Mouse (Mus musculus) lung, postnatal 25 days (tissue): Measurements from ENCODE around the gene Rcan1.
A peak's percentile ranks its signal among the peaks of the same experiment; 100 is the strongest.
"Not testable (repeated sequence)": the region's sequence is repeated elsewhere in the genome, so short reads cannot be mapped to it uniquely, and the experiment has no call there.

Source experiments
- DNase-seq: peaks from one replicate; pipeline ENCODE4 v3.0.0; 2022; ENCODE audit warnings: low spot score

The Rcan1 gene

GRCm38 (mm10) chr16:92433176-92433575 is 37.5 kb downstream of the Rcan1 start:
- no peak for DNase-seq

GRCm38 (mm10) chr16:92430731-92431130 is 39.9 kb downstream of the Rcan1 start:
- DNase-seq, result peak; percentile 41

- DNase-seq, result peak; percentile 68
Measured at GRCm38 (mm10) chr16:92428197-92428950, 42.3 kb downstream of the Rcan1 start.

- no peak for DNase-seq
Measured at GRCm38 (mm10) chr16:92426708-92427107, 44.0 kb downstream of the Rcan1 start.

GRCm38 (mm10) chr16:92425875-92426274 is 44.8 kb downstream of the Rcan1 start:
- no peak for DNase-seq

GRCm38 (mm10) chr16:92423363-92423762 is 47.3 kb downstream of the Rcan1 start:
- DNase-seq, result no peak

GRCm38 (mm10) chr16:92422435-92423362 is 48.0 kb downstream of the Rcan1 start:
- DNase-seq, result no peak

- DNase-seq, result no peak
Measured at GRCm38 (mm10) chr16:92421147-92421934, 49.3 kb downstream of the Rcan1 start.

GRCm38 (mm10) chr16:92420641-92421040 is 50.0 kb downstream of the Rcan1 start:
- no peak for DNase-seq

- DNase-seq, result no peak
Measured at GRCm38 (mm10) chr16:92419099-92419498, 51.6 kb downstream of the Rcan1 start.

- DNase-seq, result no peak
Measured at GRCm38 (mm10) chr16:92417267-92417666, 53.4 kb downstream of the Rcan1 start.

GRCm38 (mm10) chr16:92415702-92416118 is 55.0 kb downstream of the Rcan1 start:
- DNase-seq, result peak; percentile 51

- not testable (repeated sequence) for DNase-seq
Measured at GRCm38 (mm10) chr16:92415038-92415437, 55.6 kb downstream of the Rcan1 start.

GRCm38 (mm10) chr16:92412888-92413287 is 57.8 kb downstream of the Rcan1 start:
- no peak for DNase-seq

GRCm38 (mm10) chr16:92411981-92412706 is 58.5 kb downstream of the Rcan1 start:
- no peak for DNase-seq

- DNase-seq, result no peak
Measured at GRCm38 (mm10) chr16:92410344-92410743, 60.3 kb downstream of the Rcan1 start.

- peak; percentile 42 for DNase-seq
Measured at GRCm38 (mm10) chr16:92407883-92408282, 62.8 kb downstream of the Rcan1 start.

- DNase-seq, result no peak
Measured at GRCm38 (mm10) chr16:92404141-92404540, 66.5 kb downstream of the Rcan1 start.

- DNase-seq, result peak; percentile 48
Measured at GRCm38 (mm10) chr16:92403069-92403468, 67.6 kb downstream of the Rcan1 start.

GRCm38 (mm10) chr16:92402216-92402615 is 68.5 kb downstream of the Rcan1 start:
- no peak for DNase-seq

- DNase-seq, result peak; percentile 24
Measured at GRCm38 (mm10) chr16:92401206-92401605, 69.5 kb downstream of the Rcan1 start.
